Mouse (Mus musculus): ENCODE data around the gene Ranbp17. TPM values are rescaled to one million over a fixed set of nuclear protein-coding genes. Genes with fewer than 3 reads are reported as not detected.

Gene Ranbp17
- polyA plus RNA-seq, 1 experiment: 6.7 TPM

DNA sequence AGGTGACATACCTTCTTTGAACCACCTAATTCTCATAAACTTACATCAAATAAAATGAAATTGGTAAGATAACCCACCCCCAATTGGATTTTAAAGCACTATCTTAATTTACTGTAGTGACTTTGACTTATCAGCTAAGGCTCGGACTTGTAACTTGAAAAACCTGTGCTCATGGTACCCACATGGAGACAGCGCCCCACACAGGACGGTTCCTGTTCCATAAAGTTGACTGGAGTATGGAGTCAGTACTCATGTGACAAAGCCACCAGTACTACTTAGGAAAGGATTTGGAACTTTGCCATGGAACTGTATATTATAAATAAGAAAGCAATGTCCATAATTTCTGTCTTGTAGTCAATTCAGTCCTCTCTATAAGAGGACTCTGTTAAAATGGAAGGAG, 177.9 kb downstream of the Ranbp17 start:
- Histone ChIP-seq H3K27ac (ENCODE audit: insufficient read depth, low read length) (no peak overlapping the region), H3K4me3 (ENCODE audit: insufficient read depth, low read length) (no peak overlapping the region), H3K4me1 (ENCODE audit: control insufficient read depth, insufficient read depth, low read length) (no peaks in the 10 kb centered on the region)
- no peak for TF ChIP-seq CTCF (IDR thresholded peaks at IDR 0.05; ENCODE audit: borderline replicate concordance, insufficient read depth, low read length)
- no peak for TF ChIP-seq POLR2A (IDR thresholded peaks at IDR 0.05; ENCODE audit: low read depth, low read length)

DNA sequence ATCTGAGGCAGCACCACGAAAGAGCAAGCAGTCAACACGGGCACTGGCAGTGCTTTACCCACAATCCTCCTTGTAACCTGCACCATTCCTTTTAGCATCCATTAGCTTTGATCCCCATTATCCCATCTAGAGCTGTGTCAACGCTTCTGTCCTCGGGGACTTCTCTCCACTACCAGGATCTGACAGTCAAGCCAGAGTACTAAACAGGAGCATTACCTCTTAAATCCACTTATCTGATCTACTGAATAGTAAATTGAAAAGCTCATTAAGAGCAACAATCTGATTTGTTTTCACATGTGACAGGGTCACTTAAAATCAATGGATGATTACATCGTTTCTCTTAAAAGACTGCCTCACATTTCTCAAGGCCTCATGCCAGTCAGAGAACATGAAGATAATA, 181.4 kb downstream of the Ranbp17 start:
- H3K27ac ChIP-seq (ENCODE audit: insufficient read depth, low read length): no peak overlapping the region
- no peaks in the 10 kb centered on the region for H3K4me1 ChIP-seq (ENCODE audit: control insufficient read depth, insufficient read depth, low read length)
- H3K4me3 ChIP-seq (ENCODE audit: insufficient read depth, low read length): no peak overlapping the region
- no peak for TF ChIP-seq CTCF (IDR thresholded peaks at IDR 0.05; ENCODE audit: borderline replicate concordance, insufficient read depth, low read length)
- no peak for TF ChIP-seq POLR2A (IDR thresholded peaks at IDR 0.05; ENCODE audit: low read depth, low read length)

DNA sequence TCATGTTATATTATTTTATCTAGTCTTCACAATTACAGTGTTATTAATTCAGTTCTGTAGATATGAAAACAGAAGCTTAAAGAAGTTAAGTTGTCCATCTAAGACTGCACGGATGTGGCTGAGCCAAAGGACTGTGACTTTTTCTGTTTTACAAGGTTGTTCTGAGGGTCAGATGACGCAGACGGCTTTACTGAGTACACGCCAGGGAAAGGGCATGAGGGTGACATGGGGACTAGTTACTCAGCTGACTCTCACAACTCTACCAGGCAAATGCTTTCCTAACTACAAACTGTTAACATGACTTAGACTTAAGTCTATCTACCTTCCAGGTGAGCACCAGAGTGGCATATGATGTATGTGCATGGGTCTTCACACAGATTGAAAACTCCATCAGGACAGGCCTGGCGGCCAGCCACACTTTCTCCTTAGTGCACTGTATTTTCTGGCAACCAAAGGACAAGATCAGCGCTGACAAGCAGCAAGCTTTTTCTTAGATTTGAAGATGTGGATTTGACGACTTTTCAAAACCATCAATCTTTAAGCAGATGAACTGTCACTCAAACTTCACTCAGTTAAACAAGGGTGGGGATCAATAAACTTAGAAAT, 194.4 kb downstream of the Ranbp17 start:
- H3K4me1 ChIP-seq (ENCODE audit: control insufficient read depth, insufficient read depth, low read length): no peaks in the 10 kb centered on the region
- TF ChIP-seq CTCF (IDR thresholded peaks at IDR 0.05; ENCODE audit: borderline replicate concordance, insufficient read depth, low read length) (no peak), POLR2A (IDR thresholded peaks at IDR 0.05; ENCODE audit: low read depth, low read length) (no peak)
- H3K27ac ChIP-seq (ENCODE audit: insufficient read depth, low read length): no peak overlapping the region
- H3K4me3 ChIP-seq (ENCODE audit: insufficient read depth, low read length): no peak overlapping the region

DNA sequence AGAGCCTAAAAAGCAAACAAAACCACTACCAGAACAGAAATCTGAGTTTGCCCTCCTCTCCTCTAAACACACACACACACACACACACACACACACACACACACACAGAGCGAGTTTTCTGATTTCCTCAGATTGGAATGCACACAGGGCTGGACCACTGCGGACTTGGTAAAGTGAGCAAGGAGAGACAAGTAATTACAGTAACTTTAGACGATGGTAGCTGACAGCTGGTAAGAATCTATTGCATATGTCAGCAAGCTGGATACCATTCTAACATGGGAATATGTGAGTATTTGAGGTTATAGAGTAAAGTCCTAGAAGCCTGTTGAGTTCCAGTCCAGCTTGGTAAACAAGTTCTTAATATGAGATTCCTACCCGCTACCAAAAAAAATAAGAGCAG, 204.0 kb downstream of the Ranbp17 start:
- no peaks in the 10 kb centered on the region for H3K4me1 ChIP-seq (ENCODE audit: control insufficient read depth, insufficient read depth, low read length)
- H3K27ac ChIP-seq (ENCODE audit: insufficient read depth, low read length): no peak overlapping the region
- H3K4me3 ChIP-seq (ENCODE audit: insufficient read depth, low read length): no peak overlapping the region
- TF ChIP-seq POLR2A (IDR thresholded peaks at IDR 0.05; ENCODE audit: low read depth, low read length): no peak
- no peak for TF ChIP-seq CTCF (IDR thresholded peaks at IDR 0.05; ENCODE audit: borderline replicate concordance, insufficient read depth, low read length)

DNA sequence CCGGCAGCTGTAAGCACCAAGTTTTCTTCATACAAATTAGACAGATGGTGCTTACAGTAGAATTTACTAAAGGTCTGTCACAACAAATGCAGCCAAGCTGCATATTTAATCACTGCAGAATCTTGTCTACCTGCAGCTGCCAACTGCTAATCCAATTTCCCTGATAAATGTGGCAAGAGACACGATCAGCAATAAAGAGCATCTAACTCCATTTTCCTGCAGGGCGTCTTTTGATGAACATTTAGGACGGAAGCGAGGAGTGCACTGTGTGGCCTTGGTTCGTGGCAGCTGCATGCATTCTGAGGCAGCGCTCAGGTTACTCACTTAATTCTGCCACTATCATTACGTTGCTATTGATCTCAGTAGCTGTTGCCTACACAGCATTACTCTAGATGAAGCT, 212.7 kb downstream of the Ranbp17 start:
- no peak for TF ChIP-seq POLR2A (IDR thresholded peaks at IDR 0.05; ENCODE audit: low read depth, low read length)
- no peak for TF ChIP-seq CTCF (IDR thresholded peaks at IDR 0.05; ENCODE audit: borderline replicate concordance, insufficient read depth, low read length)
- H3K4me1 ChIP-seq (ENCODE audit: control insufficient read depth, insufficient read depth, low read length): no peaks in the 10 kb centered on the region

DNA sequence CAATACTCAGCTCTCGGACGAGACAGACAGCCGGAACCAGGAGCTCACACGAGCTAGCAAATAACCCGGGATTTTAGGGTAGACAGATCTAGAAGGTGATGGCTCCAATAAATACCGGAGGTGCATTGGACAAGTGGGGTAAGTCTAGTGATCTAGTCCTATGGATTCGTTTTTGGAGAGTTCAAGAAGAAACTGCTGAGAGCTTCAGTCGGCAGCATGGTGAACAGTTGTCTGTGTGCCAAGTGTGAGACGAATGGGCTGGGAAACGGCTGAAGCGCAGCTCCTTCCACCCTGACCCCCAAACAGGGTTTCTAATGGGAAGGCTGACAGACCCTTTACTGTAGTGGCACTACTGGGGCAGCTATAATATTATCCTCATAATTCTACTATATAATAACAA, 214.2 kb downstream of the Ranbp17 start:
- Histone ChIP-seq H3K4me1 (ENCODE audit: control insufficient read depth, insufficient read depth, low read length) (no peaks in the 10 kb centered on the region), H3K27ac (ENCODE audit: insufficient read depth, low read length) (no peak overlapping the region), H3K4me3 (ENCODE audit: insufficient read depth, low read length) (no peak overlapping the region)
- TF ChIP-seq CTCF (IDR thresholded peaks at IDR 0.05; ENCODE audit: borderline replicate concordance, insufficient read depth, low read length) (no peak), POLR2A (IDR thresholded peaks at IDR 0.05; ENCODE audit: low read depth, low read length) (no peak)

More for the DNA sequence above, 212.7 kb downstream of the Ranbp17 start:
- no peak overlapping the region for H3K4me3 ChIP-seq (ENCODE audit: insufficient read depth, low read length)
- no peak overlapping the region for H3K27ac ChIP-seq (ENCODE audit: insufficient read depth, low read length)

DNA sequence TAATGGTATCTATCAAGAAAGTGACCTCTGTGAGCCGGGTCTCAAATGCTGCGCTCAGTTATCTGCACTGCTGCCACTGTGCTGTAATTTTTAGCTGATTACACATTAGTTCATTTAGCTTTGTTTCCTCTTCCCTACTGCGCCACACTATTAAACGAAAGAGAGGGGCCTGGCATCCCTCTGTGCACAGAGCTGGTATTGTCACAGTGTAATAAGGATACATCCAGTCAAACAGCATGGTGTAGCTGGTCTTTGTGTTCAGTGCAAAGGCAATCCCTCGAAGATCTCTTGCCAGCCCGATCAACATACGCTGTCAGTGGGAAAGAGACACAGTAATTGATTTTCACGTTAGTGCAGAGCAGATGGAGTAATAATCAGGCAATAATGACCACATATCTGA, 216.4 kb downstream of the Ranbp17 start:
- Histone ChIP-seq H3K4me1 (ENCODE audit: control insufficient read depth, insufficient read depth, low read length) (no peaks in the 10 kb centered on the region), H3K4me3 (ENCODE audit: insufficient read depth, low read length) (no peak overlapping the region), H3K27ac (ENCODE audit: insufficient read depth, low read length) (no peak overlapping the region)
- TF ChIP-seq POLR2A (IDR thresholded peaks at IDR 0.05; ENCODE audit: low read depth, low read length) (no peak), CTCF (IDR thresholded peaks at IDR 0.05; ENCODE audit: borderline replicate concordance, insufficient read depth, low read length) (no peak)

DNA sequence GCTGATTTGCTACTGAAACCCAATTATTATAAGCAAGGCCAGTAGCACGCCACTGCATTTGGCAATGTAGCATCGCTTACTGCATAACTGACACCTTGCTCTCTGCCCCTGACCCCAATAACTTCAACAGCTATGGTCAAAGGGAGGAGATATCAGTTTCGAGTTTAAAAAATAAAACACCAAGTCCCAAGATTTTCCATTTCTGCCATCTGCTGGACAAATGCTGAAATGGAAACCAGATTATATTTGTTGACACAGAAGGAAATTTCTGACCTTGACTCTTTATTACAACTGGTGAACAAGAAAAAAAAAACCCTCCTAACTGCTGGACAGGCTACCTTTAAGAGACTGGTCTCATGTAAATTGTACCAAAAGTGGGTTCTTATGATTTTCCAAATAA, 218.1 kb downstream of the Ranbp17 start:
- H3K27ac ChIP-seq (ENCODE audit: insufficient read depth, low read length): no peak overlapping the region
- H3K4me3 ChIP-seq (ENCODE audit: insufficient read depth, low read length): no peak overlapping the region
- TF ChIP-seq POLR2A (IDR thresholded peaks at IDR 0.05; ENCODE audit: low read depth, low read length): no peak
- no peak for TF ChIP-seq CTCF (IDR thresholded peaks at IDR 0.05; ENCODE audit: borderline replicate concordance, insufficient read depth, low read length)
- H3K4me1 ChIP-seq (ENCODE audit: control insufficient read depth, insufficient read depth, low read length): no peaks in the 10 kb centered on the region

DNA sequence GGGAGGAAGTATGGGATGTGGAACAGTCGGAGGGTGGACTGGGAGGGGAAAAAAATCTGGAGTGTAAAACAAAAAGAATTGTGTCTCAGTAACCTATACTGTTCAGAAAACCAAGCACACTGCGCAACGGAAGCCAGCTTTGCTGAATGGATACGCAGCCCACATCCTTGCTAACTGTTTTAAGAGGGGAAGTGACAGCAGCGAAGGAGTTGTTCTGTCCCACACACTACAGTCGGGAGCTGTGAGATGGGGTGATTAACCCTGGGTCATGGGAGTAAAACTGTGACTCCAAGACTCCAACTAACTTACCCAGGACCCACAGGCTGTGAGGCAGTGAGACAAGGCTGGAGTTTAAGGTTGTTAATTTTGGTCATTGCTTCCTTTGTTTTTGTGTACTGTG, 219.5 kb downstream of the Ranbp17 start:
- H3K4me1 ChIP-seq (ENCODE audit: control insufficient read depth, insufficient read depth, low read length): no peaks in the 10 kb centered on the region
- no peak overlapping the region for H3K27ac ChIP-seq (ENCODE audit: insufficient read depth, low read length)
- H3K4me3 ChIP-seq (ENCODE audit: insufficient read depth, low read length): no peak overlapping the region
- TF ChIP-seq CTCF (IDR thresholded peaks at IDR 0.05; ENCODE audit: borderline replicate concordance, insufficient read depth, low read length): no peak
- no peak for TF ChIP-seq POLR2A (IDR thresholded peaks at IDR 0.05; ENCODE audit: low read depth, low read length)

DNA sequence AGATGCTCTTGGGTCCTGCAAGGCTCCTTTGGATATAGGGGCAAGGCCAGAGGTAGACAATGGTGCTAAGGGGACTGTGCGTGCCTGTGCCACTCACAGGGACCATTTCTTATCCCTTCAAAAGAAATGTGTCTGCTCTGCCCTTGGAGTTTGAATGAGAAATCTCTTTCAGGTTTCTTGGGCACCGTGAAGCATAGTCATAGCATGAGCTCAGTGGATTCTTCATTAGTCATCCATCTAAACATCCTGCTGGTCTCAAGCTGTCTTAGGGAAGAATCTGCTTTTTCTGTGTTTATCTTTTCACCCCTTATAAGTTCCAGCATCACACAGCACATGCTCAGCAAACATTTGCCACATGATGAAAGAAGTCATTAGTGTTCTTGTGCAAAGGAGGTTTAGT, 235.0 kb downstream of the Ranbp17 start:
- Histone ChIP-seq H3K4me3 (ENCODE audit: insufficient read depth, low read length) (no peak overlapping the region), H3K4me1 (ENCODE audit: control insufficient read depth, insufficient read depth, low read length) (peaks cover 5% of the 10 kb centered on the region), H3K27ac (ENCODE audit: insufficient read depth, low read length) (no peak overlapping the region)
- TF ChIP-seq POLR2A (IDR thresholded peaks at IDR 0.05; ENCODE audit: low read depth, low read length): no peak
- TF ChIP-seq CTCF (IDR thresholded peaks at IDR 0.05; ENCODE audit: borderline replicate concordance, insufficient read depth, low read length): no peak

DNA sequence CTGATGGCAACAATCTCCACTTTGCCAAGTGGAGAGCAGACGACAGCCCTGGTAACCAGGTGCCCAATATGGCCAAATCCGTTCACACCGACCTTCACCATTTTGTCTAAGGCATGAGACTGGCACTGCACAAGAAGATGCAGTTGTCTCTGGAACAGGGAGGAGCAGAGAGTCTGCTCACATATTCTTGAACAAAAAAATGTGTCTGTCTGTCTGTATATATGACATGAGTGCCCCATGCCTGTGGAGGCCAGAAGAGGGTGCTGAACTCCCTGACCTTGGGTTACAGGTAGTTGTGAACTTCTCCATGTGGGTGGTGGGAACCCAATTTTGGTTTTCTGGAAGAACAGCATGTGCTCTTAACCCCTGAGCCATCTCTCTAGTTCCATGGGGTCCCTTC, 236.9 kb downstream of the Ranbp17 start, which contains the start of gene Gm12117:
Gm12117 (minus strand) TSS at position 101 of the 400 bp plus-strand sequence.
- no peak within 1 kb of the TSS for H3K27ac ChIP-seq (ENCODE audit: insufficient read depth, low read length)
- H3K4me3 ChIP-seq (ENCODE audit: insufficient read depth, low read length): no peak within 1 kb of the TSS
- TF ChIP-seq POLR2A (IDR thresholded peaks at IDR 0.05; ENCODE audit: low read depth, low read length): no peak
- no peak for TF ChIP-seq CTCF (IDR thresholded peaks at IDR 0.05; ENCODE audit: borderline replicate concordance, insufficient read depth, low read length)
- H3K4me1 ChIP-seq (ENCODE audit: control insufficient read depth, insufficient read depth, low read length): peaks cover 5% of the 10 kb centered on the region
